In genomic region chr17:9747893-9748292, GRCm38 (mm10) we compare ENCODE assay signal across 23 mouse cellular contexts.
DNase-seq lines count a peak whose midpoint lies in the region; ATAC-seq and TF ChIP-seq lines count a peak whose summit lies in the region.
"Had no signal": no experiment of that assay in that cellular context is flagged by ENCODE, and none has a peak within 500 bp of the region (broad histone marks: within the 10 kb centered on the region; RNA-seq: fewer than 3 reads in every experiment).

No protein-coding gene starts in this region.

- H3K4me1 ChIP-seq in midbrain, embryonic 11.5 days (ENCODE audit: control insufficient read depth, insufficient read depth, low read length): no peaks in the 10 kb centered on the region
- peaks cover 7% of the 10 kb centered on the region; the same call in 1 of the 2 replicates for H3K4me1 ChIP-seq in midbrain, embryonic 13.5 days (replicated peaks)
- H3K4me1 ChIP-seq: embryonic facial prominence, embryonic 12.5 days; embryonic facial prominence, embryonic 15.5 days; forebrain, embryonic 12.5 days had no signal

- no peak overlapping the region for H3K27ac ChIP-seq in midbrain, embryonic 11.5 days (ENCODE audit: low read depth, low read length)
- H3K27ac ChIP-seq in midbrain, embryonic 13.5 days: no peak overlapping the region
- H3K27ac ChIP-seq: embryonic facial prominence, embryonic 12.5 days; embryonic facial prominence, embryonic 15.5 days; forebrain, embryonic 10.5 days; forebrain, embryonic 12.5 days had no signal

- H3K36me3 ChIP-seq in midbrain, embryonic 11.5 days (ENCODE audit: control insufficient read depth, insufficient read depth, low read length): no peaks in the 10 kb centered on the region
- no peaks in the 10 kb centered on the region for H3K36me3 ChIP-seq in midbrain, embryonic 13.5 days
- no peaks in the 10 kb centered on the region for H3K36me3 ChIP-seq in C2C12 (ENCODE audit: control insufficient read depth, insufficient read depth)
- H3K36me3 ChIP-seq: embryonic facial prominence, embryonic 12.5 days; embryonic facial prominence, embryonic 15.5 days; forebrain, embryonic 10.5 days; forebrain, embryonic 12.5 days had no signal

- H3K9ac ChIP-seq in midbrain, embryonic 11.5 days (ENCODE audit: low read length): no peak overlapping the region
- no peak overlapping the region for H3K9ac ChIP-seq in midbrain, embryonic 13.5 days (replicated peaks)
- H3K9ac ChIP-seq: embryonic facial prominence, embryonic 12.5 days; embryonic facial prominence, embryonic 15.5 days; forebrain, embryonic 12.5 days had no signal

- no peak overlapping the region for H3K4me2 ChIP-seq in midbrain, embryonic 11.5 days
- H3K4me2 ChIP-seq in midbrain, embryonic 13.5 days (replicated peaks): no peak overlapping the region
- H3K4me2 ChIP-seq: embryonic facial prominence, embryonic 12.5 days; embryonic facial prominence, embryonic 15.5 days; forebrain, embryonic 12.5 days had no signal

- no peaks in the 10 kb centered on the region for H3K79me2 ChIP-seq in C2C12 (ENCODE audit: control insufficient read depth, insufficient read depth)

- DNase-seq in midbrain, embryonic 11.5 days (ENCODE audit: low spot score, missing footprints): peak; percentile 67
- no peak for DNase-seq in spleen, postnatal 4 days (ENCODE audit: low spot score in 2 of 2)
- no peak for DNase-seq in layer of hippocampus, postnatal 36 days
- DNase-seq: adrenal gland, adult 2 months; adrenal gland, postnatal 10 days; adrenal gland, postnatal 25 days; B cell, adult 2 months; cerebellum, adult 11 months; cerebellum, adult 18-20 months; cerebellum, adult 8-10 months; cerebellum, adult 9-11 months; cerebellum, postnatal 14 days; cerebellum, postnatal 36 days; embryo, embryonic 11 days had no signal

- no peaks in the 10 kb centered on the region for H3K27me3 ChIP-seq in midbrain, embryonic 11.5 days (ENCODE audit: control insufficient read depth, insufficient read depth, low read length)
- H3K27me3 ChIP-seq in midbrain, embryonic 13.5 days: no peaks in the 10 kb centered on the region
- H3K27me3 ChIP-seq in C2C12 (ENCODE audit: control insufficient read depth, insufficient read depth, insufficient read length): no peaks in the 10 kb centered on the region
- H3K27me3 ChIP-seq: embryonic facial prominence, embryonic 12.5 days; embryonic facial prominence, embryonic 15.5 days; forebrain, embryonic 12.5 days had no signal

- 90% methylated on average over 2 of the region's 2 CpGs for WGBS in midbrain, embryonic 11.5 days
- 95% methylated on average over 2 of the region's 2 CpGs for WGBS in midbrain, embryonic 13.5 days

- no peak for ATAC-seq in midbrain, embryonic 11.5 days (ENCODE audit: low FRiP score)
- no peak for ATAC-seq in midbrain, embryonic 13.5 days
- ATAC-seq: forebrain, embryonic 14.5 days; forebrain, embryonic 16.5 days had no signal

- H3K79me3 ChIP-seq in C2C12 (ENCODE audit: low read depth): no peaks in the 10 kb centered on the region

- TF ChIP-seq CTCF in C2C12 (IDR thresholded peaks at IDR 0.05; ENCODE audit: control insufficient read depth, insufficient read depth, insufficient read length): no peak

- H3ac ChIP-seq in C2C12 (ENCODE audit: control insufficient read depth, insufficient read length, low read depth): no peak overlapping the region

- no peak overlapping the region for H3K4me3 ChIP-seq in midbrain, embryonic 11.5 days (ENCODE audit: low read depth, low read length)
- H3K4me3 ChIP-seq in midbrain, embryonic 13.5 days (replicated peaks): no peak overlapping the region
- no peak overlapping the region for H3K4me3 ChIP-seq in C2C12 (ENCODE audit: insufficient read depth, poor library complexity, severe bottlenecking)
- H3K4me3 ChIP-seq: embryonic facial prominence, embryonic 12.5 days; embryonic facial prominence, embryonic 15.5 days; erythroblast, embryonic 14.5 days; forebrain, embryonic 10.5 days; forebrain, embryonic 12.5 days had no signal

- no peaks in the 10 kb centered on the region for H3K9me3 ChIP-seq in midbrain, embryonic 11.5 days (ENCODE audit: control insufficient read depth, low read length)
- no peaks in the 10 kb centered on the region for H3K9me3 ChIP-seq in midbrain, embryonic 13.5 days
- H3K9me3 ChIP-seq: embryonic facial prominence, embryonic 12.5 days; embryonic facial prominence, embryonic 15.5 days; forebrain, embryonic 10.5 days; forebrain, embryonic 12.5 days had no signal

TF ChIP-seq in C2C12, 6 proteins besides CTCF, POLR2A, EP300 and RAD21:
- TF ChIP-seq MYOD1 (IDR thresholded peaks at IDR 0.05; ENCODE audit: control insufficient read depth, insufficient read length, low read depth): peak; percentile 90
- TF ChIP-seq MYOG (IDR thresholded peaks at IDR 0.05; ENCODE audit: control insufficient read depth, extremely low read depth, insufficient read length): no peak
